In genomic region chr4:132818442-132818841, GRCm38 (mm10) we compare ENCODE assay signal across 22 mouse cellular contexts. TPM values are rescaled to one million over a fixed set of nuclear protein-coding genes. Genes with fewer than 3 reads are reported as not detected.
DNase-seq lines count a peak whose midpoint lies in the region; ATAC-seq and TF ChIP-seq lines count a peak whose summit lies in the region.
"Had no signal": no experiment of that assay in that cellular context is flagged by ENCODE, and none has a peak within 500 bp of the region (broad histone marks: within the 10 kb centered on the region; RNA-seq: fewer than 3 reads in every experiment).

No protein-coding gene starts in this region.

- intact Hi-C loops in heart, adult 2 months (cut with DNase I): no loop called here
- intact Hi-C loops in left cerebral cortex, adult 2 months (cut with DNase I): no loop called here

- H3K9ac ChIP-seq in heart, adult 2 months (ENCODE audit: low read depth, low read length): no peak overlapping the region
- H3K9ac ChIP-seq in stomach, postnatal 0 days (ENCODE audit: low read length): no peak overlapping the region
- H3K9ac ChIP-seq: embryonic facial prominence, embryonic 13.5 days; forebrain, embryonic 12.5 days; heart, embryonic 13.5 days; hindbrain, embryonic 13.5 days had no signal

- no peak for DNase-seq in heart, adult 2 months
- no peak for DNase-seq in heart, postnatal 4 days
- DNase-seq in left cerebral cortex, adult 2 months (ENCODE audit: extremely low spot score in 1 of 2, low spot score in 2 of 2): no peak
- DNase-seq in left cerebral cortex, adult 11 months (ENCODE audit: low spot score): no peak
- DNase-seq in stomach, postnatal 0 days (ENCODE audit: low spot score): no peak
- no peak for DNase-seq in hindbrain, embryonic 10.5 days (ENCODE audit: low spot score)
- DNase-seq: adrenal gland, postnatal 14 days; cerebellum, adult 11-12 months; cerebellum, adult 9-10 months; cerebellum, postnatal 36 days; gastrocnemius, postnatal 25 days; heart, postnatal 36 days had no signal

- no peaks in the 10 kb centered on the region for H3K27me3 ChIP-seq in heart, adult 2 months (ENCODE audit: control insufficient read depth, insufficient read depth, low read length)
- no peaks in the 10 kb centered on the region for H3K27me3 ChIP-seq in E14TG2a.4 (ENCODE audit: insufficient read depth, low read length)
- H3K27me3 ChIP-seq in stomach, postnatal 0 days (ENCODE audit: control insufficient read depth, insufficient read depth, low read length): no peaks in the 10 kb centered on the region
- H3K27me3 ChIP-seq in hindbrain, embryonic 10.5 days (ENCODE audit: insufficient read depth, poor library complexity, severe bottlenecking): no peaks in the 10 kb centered on the region
- H3K27me3 ChIP-seq: embryonic facial prominence, embryonic 13.5 days; forebrain, embryonic 12.5 days; heart, embryonic 13.5 days; hindbrain, embryonic 13.5 days had no signal

- no peaks in the 10 kb centered on the region for H3K79me2 ChIP-seq in heart, adult 2 months (replicated peaks; ENCODE audit: control insufficient read depth, insufficient read depth, low read length)

- no peak for TF ChIP-seq POLR2A in heart, adult 2 months (IDR thresholded peaks at IDR 0.05; ENCODE audit: insufficient read depth, low read depth, low read length)

- no peak for TF ChIP-seq EP300 in heart, adult 2 months (IDR thresholded peaks at IDR 0.05; ENCODE audit: insufficient read depth, low read depth, low read length)
- TF ChIP-seq EP300 in stomach, postnatal 0 days (optimal IDR thresholded peaks at IDR 0.05): no peak

- ATAC-seq in stomach, postnatal 0 days (ENCODE audit: low FRiP score, low TSS enrichment): no peak
- ATAC-seq: activated CD4-positive, CD25-positive, alpha-beta regulatory T cell, adult 4 months; forebrain, embryonic 16.5 days; hindbrain, postnatal 0 days had no signal

- no peak overlapping the region for H3K4me2 ChIP-seq in stomach, postnatal 0 days (replicated peaks; ENCODE audit: low read depth)
- H3K4me2 ChIP-seq: embryonic facial prominence, embryonic 13.5 days; forebrain, embryonic 12.5 days; heart, embryonic 13.5 days; hindbrain, embryonic 13.5 days had no signal

- WGBS in heart, adult 2 months: 56% methylated on average over 2 of the region's 2 CpGs
- WGBS in stomach, postnatal 0 days: 56% methylated on average over 2 of the region's 2 CpGs
- 51% methylated on average over 2 of the region's 2 CpGs for WGBS in hindbrain, embryonic 10.5 days

- no peaks in the 10 kb centered on the region for H3K9me3 ChIP-seq in E14TG2a.4 (ENCODE audit: low read length)
- H3K9me3 ChIP-seq in stomach, postnatal 0 days (ENCODE audit: control insufficient read depth, low read length): no peaks in the 10 kb centered on the region
- H3K9me3 ChIP-seq in hindbrain, embryonic 10.5 days: peaks cover 19% of the 10 kb centered on the region

- no peak overlapping the region for H3K4me3 ChIP-seq in heart, adult 2 months
- no peak overlapping the region for H3K4me3 ChIP-seq in left cerebral cortex, adult 2 months
- no peak overlapping the region for H3K4me3 ChIP-seq in E14TG2a.4 (replicated peaks; ENCODE audit: low read length)
- H3K4me3 ChIP-seq in stomach, postnatal 0 days (ENCODE audit: low read depth, low read length): no peak overlapping the region
- no peak overlapping the region for H3K4me3 ChIP-seq in hindbrain, embryonic 10.5 days
- H3K4me3 ChIP-seq: embryonic facial prominence, embryonic 13.5 days; forebrain, embryonic 12.5 days; heart, embryonic 13.5 days; hindbrain, embryonic 13.5 days had no signal

- no peak overlapping the region for H3K27ac ChIP-seq in heart, adult 2 months
- no peak overlapping the region for H3K27ac ChIP-seq in left cerebral cortex, adult 2 months
- H3K27ac ChIP-seq in stomach, postnatal 0 days (replicated peaks): no peak overlapping the region
- H3K27ac ChIP-seq in hindbrain, embryonic 10.5 days: no peak overlapping the region
- H3K27ac ChIP-seq: embryonic facial prominence, embryonic 13.5 days; forebrain, embryonic 12.5 days; heart, embryonic 13.5 days; hindbrain, embryonic 13.5 days; hindbrain, postnatal 0 days had no signal

- TF ChIP-seq CTCF in heart, adult 2 months (IDR thresholded peaks at IDR 0.05): peak; percentile 37
- peak; percentile 11 for TF ChIP-seq CTCF in left cerebral cortex, adult 2 months (IDR thresholded peaks at IDR 0.05)
- peak; percentile 29 for TF ChIP-seq CTCF in E14TG2a.4 (conservative IDR thresholded peaks at IDR 0.05; ENCODE audit: low read length)
- 0 out of 2 replicates have a peak, but pooled peaks have one; percentile 3 for TF ChIP-seq CTCF in stomach, postnatal 0 days (IDR thresholded peaks at IDR 0.05; ENCODE audit: low read depth)

- no peaks in the 10 kb centered on the region for H3K36me3 ChIP-seq in heart, adult 2 months (ENCODE audit: control insufficient read depth, insufficient read depth, low read length)
- no peaks in the 10 kb centered on the region for H3K36me3 ChIP-seq in E14TG2a.4 (ENCODE audit: insufficient read depth, low read length)
- no peaks in the 10 kb centered on the region for H3K36me3 ChIP-seq in stomach, postnatal 0 days (ENCODE audit: control insufficient read depth, insufficient read depth, low read length)
- no peaks in the 10 kb centered on the region for H3K36me3 ChIP-seq in hindbrain, embryonic 10.5 days
- H3K36me3 ChIP-seq: embryonic facial prominence, embryonic 13.5 days; forebrain, embryonic 12.5 days; G1E; heart, embryonic 13.5 days; hindbrain, embryonic 13.5 days had no signal

- no peaks in the 10 kb centered on the region for H3K4me1 ChIP-seq in heart, adult 2 months (ENCODE audit: control insufficient read depth, insufficient read depth, low read length)
- peaks cover 14% of the 10 kb centered on the region; the same call in 1 of the 2 replicates for H3K4me1 ChIP-seq in E14TG2a.4 (replicated peaks; ENCODE audit: low read depth, low read length)
- H3K4me1 ChIP-seq in stomach, postnatal 0 days (replicated peaks; ENCODE audit: control insufficient read depth, insufficient read depth): no peaks in the 10 kb centered on the region
- no peaks in the 10 kb centered on the region for H3K4me1 ChIP-seq in hindbrain, embryonic 10.5 days (replicated peaks)
- H3K4me1 ChIP-seq: embryonic facial prominence, embryonic 13.5 days; forebrain, embryonic 12.5 days; heart, embryonic 13.5 days; hindbrain, embryonic 13.5 days had no signal

RNA-seq across cellular contexts. Expression of gene Themis2, which starts 22.3 kb away (rescaled TPM):
- total RNA-seq in heart, adult 2 months (2021): 1 to 10 TPM; 1.7 to 2.1 TPM
- polyA plus RNA-seq in heart, adult 2 months (2012; rRNA removed): 2.4 and 4.5 TPM in 2 replicates
- total RNA-seq in heart, postnatal 4 days (2021): 1 to 10 TPM; 2.9 to 3.4 TPM
- under 1 TPM; 0.86 to 0.94 TPM for total RNA-seq in left cerebral cortex, adult 2 months (2021)
- 0.72 and 0.79 TPM in 2 replicates for polyA plus RNA-seq in stomach, postnatal 0 days (2015; fragmentation: Nextera tagmentation; extraction: Ambion mirVana)
- 1.00 and 1.2 TPM in 2 replicates for polyA plus RNA-seq in hindbrain, embryonic 10.5 days (2016; fragmentation: Nextera tagmentation; extraction: Ambion mirVana)
- polyA plus RNA-seq: C2C12 had no signal

RNA-seq across cellular contexts. Expression of gene Ppp1r8, which starts 24.5 kb away (rescaled TPM):
- 10 to 100 TPM; 18.2 to 19.3 TPM for total RNA-seq in heart, adult 2 months (2021)
- polyA plus RNA-seq in heart, adult 2 months (2012; rRNA removed): 18.2 and 33.1 TPM in 2 replicates
- total RNA-seq in heart, postnatal 4 days (2021): 10 to 100 TPM; 31.0 to 34.2 TPM
- 10 to 100 TPM; 41.2 to 41.8 TPM for total RNA-seq in left cerebral cortex, adult 2 months (2021)
- polyA plus RNA-seq in stomach, postnatal 0 days (2015; fragmentation: Nextera tagmentation; extraction: Ambion mirVana): 18.7 and 18.9 TPM in 2 replicates
- 81.4 and 84.3 TPM in 2 replicates for polyA plus RNA-seq in hindbrain, embryonic 10.5 days (2016; fragmentation: Nextera tagmentation; extraction: Ambion mirVana)

RNA-seq across cellular contexts. Expression of gene Rpa2, which starts 50.3 kb away (rescaled TPM):
- 10 to 100 TPM; 10.5 to 12.4 TPM for total RNA-seq in heart, adult 2 months (2021)
- 9.9 and 14.9 TPM in 2 replicates for polyA plus RNA-seq in heart, adult 2 months (2012; rRNA removed)
- total RNA-seq in heart, postnatal 4 days (2021): 10 to 100 TPM; 36.5 to 42.5 TPM
- total RNA-seq in left cerebral cortex, adult 2 months (2021): 10 to 100 TPM; 13.0 to 16.2 TPM
- polyA plus RNA-seq in stomach, postnatal 0 days (2015; fragmentation: Nextera tagmentation; extraction: Ambion mirVana): 29.8 and 32.1 TPM in 2 replicates
- 147 and 177 TPM in 2 replicates for polyA plus RNA-seq in hindbrain, embryonic 10.5 days (2016; fragmentation: Nextera tagmentation; extraction: Ambion mirVana)
